Mouse (Mus musculus) liver, postnatal 0 days (tissue): ENCODE measurements at regions not wholly inside any gene's neighbourhood (a gene's known extent, or its start where the extent isn't known, plus 50 kb on each side); places are given as distances from the start of the nearest gene placed in this dataset.

Experiments used
- CTCF ChIP-seq: sonication (generic); IDR thresholded peaks from 2 replicates; pipeline ENCODE4 v1.5.1; 2016; ENCODE audit warnings: antibody characterized with exemption, low read depth
- EP300 ChIP-seq: IDR thresholded peaks from 2 replicates; pipeline ENCODE4 v1.6.1; 2016; ENCODE audit warnings: antibody characterized with exemption, low read depth, mild to moderate bottlenecking

- no peak for TF ChIP-seq EP300
- TF ChIP-seq CTCF: no peak
These were observed 175.2 kb upstream of the Foxn2 start for GRCm38 (mm10) chr17:88265291-88265690.
